Mouse (Mus musculus) mesoderm, embryonic 11.5 days (tissue): ENCODE data around the gene Ptafr.

Experiments
- DNase-seq: peaks from one replicate; pipeline ENCODE4 v3.0.0-alpha.2; 2012; ENCODE audit warnings: low read depth, low spot score

Ptafr gene

DNA sequence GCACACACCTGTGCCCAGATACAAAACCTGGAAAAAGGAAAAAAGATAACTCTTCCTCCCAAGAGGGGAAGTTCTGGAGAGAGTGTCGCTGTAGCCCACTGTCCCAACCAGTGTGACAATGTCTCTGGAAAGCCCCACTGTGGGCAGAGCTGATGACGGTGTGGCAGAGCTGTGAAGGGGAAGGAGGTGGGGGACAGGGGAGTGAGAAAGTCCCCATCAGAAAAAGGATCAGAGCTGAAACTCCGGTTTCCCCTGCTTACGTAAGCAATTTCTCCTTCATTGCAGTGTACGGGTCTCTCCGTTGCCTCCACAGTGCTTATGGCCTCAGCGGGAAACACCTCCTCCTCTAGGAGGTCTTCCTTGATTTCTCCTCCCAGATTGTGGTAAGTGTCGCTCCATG lies 47.5 kb downstream of the Ptafr start:
- DNase-seq: no peak

- no peak for DNase-seq
Measured at GRCm38 (mm10) chr4:132617873-132618272, 54.0 kb downstream of the Ptafr start.

GRCm38 (mm10) chr4:132618850-132619375 lies 55.0 kb downstream of the Ptafr start:
- no peak for DNase-seq

DNA sequence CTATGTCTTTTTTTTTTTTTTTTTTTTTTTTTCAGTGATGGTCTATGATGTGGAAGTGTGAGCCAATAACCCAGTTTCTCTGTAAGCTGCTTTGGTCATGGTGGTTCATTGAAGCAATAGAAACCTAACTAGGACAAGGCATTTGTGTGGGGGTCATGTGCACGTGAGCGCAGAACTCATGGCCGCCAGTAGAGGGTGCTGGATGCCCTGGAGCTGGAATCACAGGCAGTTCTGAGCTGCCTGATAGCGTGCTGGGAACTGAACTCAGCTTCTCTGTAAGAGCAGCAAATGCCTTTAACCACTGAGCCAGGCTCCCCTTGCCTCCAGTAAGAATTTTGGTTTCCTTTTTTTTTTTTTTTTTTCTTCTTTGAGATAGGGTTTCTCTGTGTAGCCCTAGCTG lies 56.3 kb downstream of the Ptafr start:
- DNase-seq: no peak

- no peak for DNase-seq
Measured at GRCm38 (mm10) chr4:132621287-132622068, 57.6 kb downstream of the Ptafr start.

GRCm38 (mm10) chr4:132624034-132624657 lies 60.3 kb downstream of the Ptafr start:
- DNase-seq: peak; percentile 9

- peak; percentile 13 for DNase-seq
Measured at GRCm38 (mm10) chr4:132628830-132629229, 65.0 kb downstream of the Ptafr start.
